Mouse (Mus musculus): ENCODE measurements around the gene Lhfp. TPM values are rescaled to one million over a fixed set of nuclear protein-coding genes. Genes with fewer than 3 reads are reported as not detected.

The Lhfp gene
- polyA plus RNA-seq, 1 experiment from 2014 or later: 4.5 TPM

GRCm38 (mm10) chr3:53204348-53204984, 163.1 kb downstream of the Lhfp start:
- WGBS (ENCODE audit: insufficient replicate concordance): 62% methylated on average over 7 of the region's 7 CpGs
- H3K36me3 ChIP-seq: no peaks in the 10 kb centered on the region
- no peak overlapping the region for H3K4me2 ChIP-seq
- H3K9me3 ChIP-seq (replicated peaks): no peaks in the 10 kb centered on the region
- no peak overlapping the region for H3K4me3 ChIP-seq (replicated peaks)
- ATAC-seq (ENCODE audit: low read depth) (no peak), DNase-seq (no peak)
- H3K4me1 ChIP-seq (replicated peaks): no peaks in the 10 kb centered on the region
- no peaks in the 10 kb centered on the region for H3K27me3 ChIP-seq
- no peak overlapping the region for H3K27ac ChIP-seq
- H3K9ac ChIP-seq: no peak overlapping the region

DNA sequence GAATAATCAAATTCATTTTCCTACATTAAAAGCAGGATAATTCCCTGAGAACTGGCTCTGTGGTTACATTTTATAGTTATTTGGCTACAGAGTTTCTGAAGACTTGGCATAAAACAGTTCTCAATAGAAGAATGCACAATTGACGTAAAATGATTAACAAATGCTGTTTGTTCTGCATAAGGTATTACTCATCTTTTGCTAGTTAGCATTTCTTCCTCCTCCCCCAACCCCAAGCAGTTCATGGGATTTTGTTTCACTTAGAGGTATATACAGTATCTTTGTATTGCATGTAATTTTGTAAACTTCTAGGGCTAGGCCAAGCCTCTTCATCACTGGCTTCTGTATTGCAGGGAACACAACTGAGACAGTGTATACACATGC, 163.6 kb downstream of the Lhfp start:
- DNase-seq (no peak), ATAC-seq (ENCODE audit: low read depth) (no peak)
- H3K36me3 ChIP-seq: no peaks in the 10 kb centered on the region
- H3K27me3 ChIP-seq: no peaks in the 10 kb centered on the region
- no peaks in the 10 kb centered on the region for H3K9me3 ChIP-seq (replicated peaks)
- no peak overlapping the region for H3K27ac ChIP-seq
- no peak overlapping the region for H3K9ac ChIP-seq
- no peak overlapping the region for H3K4me2 ChIP-seq
- H3K4me1 ChIP-seq (replicated peaks): no peaks in the 10 kb centered on the region
- WGBS (ENCODE audit: insufficient replicate concordance): 72% methylated on average over 1 of the region's 1 CpGs
- H3K4me3 ChIP-seq (replicated peaks): no peak overlapping the region

DNA sequence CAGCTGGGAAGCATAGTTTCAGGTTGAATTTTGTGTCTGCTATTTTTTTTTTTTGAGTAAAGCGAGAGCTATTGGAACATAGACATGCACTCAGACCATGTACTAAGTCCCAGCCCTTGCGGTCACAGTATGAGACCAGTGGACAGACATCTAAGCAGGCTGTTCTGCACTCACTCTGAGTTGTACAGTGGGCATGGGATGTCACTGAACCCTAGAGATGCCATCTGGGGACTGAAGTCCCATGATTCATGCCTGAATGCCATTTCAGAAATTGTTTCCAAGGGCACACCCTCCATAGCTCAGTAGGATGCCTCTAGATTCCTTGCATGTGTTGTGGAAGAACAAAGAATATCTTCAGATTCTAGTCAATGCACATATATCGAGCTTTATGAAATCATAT, 164.4 kb downstream of the Lhfp start:
- Histone ChIP-seq H3K4me2 (no peak overlapping the region), H3K9ac (no peak overlapping the region), H3K27ac (no peak overlapping the region), H3K9me3 (replicated peaks) (no peaks in the 10 kb centered on the region), H3K36me3 (no peaks in the 10 kb centered on the region), H3K27me3 (no peaks in the 10 kb centered on the region), H3K4me1 (replicated peaks) (no peaks in the 10 kb centered on the region), H3K4me3 (replicated peaks) (no peak overlapping the region)
- DNase-seq: no peak
- WGBS (ENCODE audit: insufficient replicate concordance): 74% methylated on average over 3 of the region's 3 CpGs
- ATAC-seq (ENCODE audit: low read depth): no peak

- WGBS (ENCODE audit: insufficient replicate concordance): 36% methylated on average over 11 of the region's 11 CpGs
- Histone ChIP-seq H3K4me2 (no peak overlapping the region), H3K4me1 (replicated peaks) (no peaks in the 10 kb centered on the region)
These were observed 165.3 kb downstream of the Lhfp start for GRCm38 (mm10) chr3:53206509-53207224.

DNA sequence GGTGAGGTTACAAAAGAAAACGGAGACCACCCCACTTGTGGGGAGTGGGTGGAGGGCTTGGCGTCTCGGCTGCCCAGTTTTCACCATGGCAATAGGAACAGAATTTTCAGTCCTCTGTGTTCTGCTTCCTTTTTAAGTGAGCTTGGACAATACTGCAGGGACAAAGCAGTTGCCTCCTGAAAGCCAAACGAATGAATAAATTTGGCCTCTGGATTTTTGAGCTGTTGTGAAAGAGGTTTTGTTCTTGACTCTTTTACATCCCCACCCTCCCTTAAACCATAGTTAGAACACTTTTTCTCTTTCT, 165.8 kb downstream of the Lhfp start:
- H3K27me3 ChIP-seq: no peaks in the 10 kb centered on the region
- no peaks in the 10 kb centered on the region for H3K9me3 ChIP-seq (replicated peaks)
- DNase-seq: no peak

More at GRCm38 (mm10) chr3:53206509-53207224, 165.3 kb downstream of the Lhfp start:
- Histone ChIP-seq H3K27ac (no peak overlapping the region), H3K36me3 (no peaks in the 10 kb centered on the region), H3K4me3 (replicated peaks) (no peak overlapping the region), H3K9ac (no peak overlapping the region), H3K27me3 (no peaks in the 10 kb centered on the region), H3K9me3 (replicated peaks) (no peaks in the 10 kb centered on the region)
- no peak for DNase-seq
- no peak for ATAC-seq (ENCODE audit: low read depth)

DNA sequence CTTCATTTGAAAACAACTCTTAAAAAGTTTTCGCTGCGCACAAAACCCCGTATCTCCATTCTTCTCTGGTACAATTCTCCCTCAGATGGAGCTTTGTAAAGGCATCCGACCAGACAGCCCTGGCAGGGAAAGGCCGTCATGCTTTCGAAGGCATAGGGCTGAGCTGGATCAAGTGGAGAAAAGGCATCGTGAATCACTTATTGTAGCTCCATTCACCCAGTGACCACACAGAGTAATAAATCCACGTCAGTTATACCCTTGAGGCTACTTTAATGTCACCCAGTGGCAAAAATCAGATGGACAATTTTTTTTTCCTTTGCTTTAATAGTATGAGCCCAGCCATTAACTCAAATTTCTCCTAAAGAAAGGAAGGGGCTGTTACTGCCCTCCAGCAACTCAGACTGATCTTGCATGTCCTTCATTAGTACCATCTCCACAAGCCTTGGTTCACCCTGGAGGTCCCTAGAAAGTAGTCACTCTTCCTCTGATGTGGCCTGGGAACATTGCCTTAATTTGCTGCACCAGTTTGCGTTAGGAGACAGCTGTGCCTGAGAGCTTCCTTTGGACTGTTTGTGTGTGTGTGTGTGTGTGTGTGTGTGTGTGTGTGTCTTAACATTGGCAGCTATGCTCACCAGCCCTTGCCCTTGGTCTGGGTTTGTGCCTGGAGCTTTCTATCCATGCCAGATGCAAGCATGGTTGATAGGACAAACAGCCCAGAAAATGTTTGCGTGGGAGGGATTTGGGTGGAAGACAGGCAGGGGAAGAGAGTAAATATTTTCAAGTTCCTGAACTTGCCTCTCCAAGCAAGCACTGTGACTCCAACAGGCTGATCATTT, 169.6 kb downstream of the Lhfp start:
- H3K4me2 ChIP-seq: no peak overlapping the region
- no peaks in the 10 kb centered on the region for H3K27me3 ChIP-seq
- H3K4me3 ChIP-seq (replicated peaks): no peak overlapping the region
- 67% methylated on average over 10 of the region's 10 CpGs for WGBS (ENCODE audit: insufficient replicate concordance)
- H3K4me1 ChIP-seq (replicated peaks): no peaks in the 10 kb centered on the region
- no peak overlapping the region for H3K27ac ChIP-seq
- DNase-seq (no peak), ATAC-seq (ENCODE audit: low read depth) (no peak)
- no peaks in the 10 kb centered on the region for H3K9me3 ChIP-seq (replicated peaks)
- no peak overlapping the region for H3K9ac ChIP-seq
- no peaks in the 10 kb centered on the region for H3K36me3 ChIP-seq

More for the DNA sequence above, 165.8 kb downstream of the Lhfp start:
- Histone ChIP-seq H3K27ac (no peak overlapping the region), H3K4me3 (replicated peaks) (no peak overlapping the region), H3K36me3 (no peaks in the 10 kb centered on the region), H3K4me1 (replicated peaks) (no peaks in the 10 kb centered on the region), H3K9ac (no peak overlapping the region), H3K4me2 (no peak overlapping the region)
- WGBS (ENCODE audit: insufficient replicate concordance): 52% methylated on average over 4 of the region's 4 CpGs
- ATAC-seq (ENCODE audit: low read depth): no peak

DNA sequence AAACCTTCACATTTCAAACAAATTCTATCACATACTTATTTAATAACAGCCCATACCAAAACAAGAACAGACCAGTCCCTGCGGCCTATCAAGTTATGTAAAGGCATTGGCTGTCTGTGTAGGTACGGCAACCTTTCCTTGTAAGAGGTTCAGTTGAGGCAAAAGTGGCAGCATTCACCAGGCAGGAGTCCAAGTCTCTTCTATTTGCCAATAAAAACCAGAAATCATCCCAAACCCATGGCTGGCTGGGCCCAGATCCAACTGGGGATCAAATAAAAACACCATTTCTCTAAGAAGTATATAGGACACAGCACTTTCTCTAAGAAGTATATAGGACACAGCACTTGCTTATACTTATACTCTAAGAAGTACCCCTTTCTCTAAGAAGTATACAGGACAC, 171.3 kb downstream of the Lhfp start:
- Histone ChIP-seq H3K9me3 (replicated peaks) (no peaks in the 10 kb centered on the region), H3K27me3 (no peaks in the 10 kb centered on the region), H3K36me3 (no peaks in the 10 kb centered on the region), H3K4me2 (no peak overlapping the region), H3K27ac (no peak overlapping the region), H3K9ac (no peak overlapping the region), H3K4me3 (replicated peaks) (no peak overlapping the region), H3K4me1 (replicated peaks) (no peaks in the 10 kb centered on the region)
- ATAC-seq (ENCODE audit: low read depth) (no peak), DNase-seq (no peak)
- 77% methylated on average over 2 of the region's 2 CpGs for WGBS (ENCODE audit: insufficient replicate concordance)

- H3K27ac ChIP-seq: no peak overlapping the region
- H3K36me3 ChIP-seq: no peaks in the 10 kb centered on the region
- 79% methylated on average over 3 of the region's 3 CpGs for WGBS (ENCODE audit: insufficient replicate concordance)
- ATAC-seq (ENCODE audit: low read depth): no peak
- H3K4me3 ChIP-seq (replicated peaks): no peak overlapping the region
- H3K27me3 ChIP-seq: no peaks in the 10 kb centered on the region
- no peak overlapping the region for H3K4me2 ChIP-seq
- no peaks in the 10 kb centered on the region for H3K9me3 ChIP-seq (replicated peaks)
- DNase-seq: no peak
- H3K4me1 ChIP-seq (replicated peaks): no peaks in the 10 kb centered on the region
- H3K9ac ChIP-seq: no peak overlapping the region
These were observed 172.0 kb downstream of the Lhfp start for GRCm38 (mm10) chr3:53213346-53213745.

DNA sequence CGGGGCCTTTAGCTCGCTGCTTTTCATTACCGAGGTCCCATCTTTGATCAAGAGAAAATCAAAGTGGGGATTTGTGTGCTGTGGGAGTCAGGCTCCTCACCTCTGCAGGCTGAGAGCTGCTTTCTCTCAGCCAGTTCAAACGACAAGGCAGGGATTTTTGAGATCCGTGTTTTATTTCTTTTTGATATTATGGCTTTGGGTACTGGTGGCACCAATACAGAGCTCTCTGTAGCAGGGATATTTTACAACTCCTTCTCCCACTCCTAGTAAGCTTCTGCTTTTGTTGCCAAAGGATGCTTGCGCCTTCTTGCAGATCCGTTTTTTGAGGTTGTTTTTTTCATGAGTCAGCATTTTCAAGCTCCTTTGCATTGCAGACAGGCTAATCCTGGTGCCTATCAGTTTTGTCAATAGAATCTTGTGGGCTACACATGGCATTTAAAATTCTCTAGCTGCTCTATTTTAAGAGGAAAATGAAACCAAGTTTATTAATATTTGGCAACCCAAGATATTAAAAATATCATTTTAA, 172.5 kb downstream of the Lhfp start:
- no peak overlapping the region for H3K9ac ChIP-seq
- ATAC-seq (ENCODE audit: low read depth) (no peak), DNase-seq (no peak)
- H3K4me2 ChIP-seq: no peak overlapping the region
- WGBS (ENCODE audit: insufficient replicate concordance): 46% methylated on average over 7 of the region's 7 CpGs
- H3K4me3 ChIP-seq (replicated peaks): no peak overlapping the region
- no peak overlapping the region for H3K27ac ChIP-seq
- H3K4me1 ChIP-seq (replicated peaks): no peaks in the 10 kb centered on the region
- H3K36me3 ChIP-seq: no peaks in the 10 kb centered on the region
- no peaks in the 10 kb centered on the region for H3K27me3 ChIP-seq
- no peaks in the 10 kb centered on the region for H3K9me3 ChIP-seq (replicated peaks)

DNA sequence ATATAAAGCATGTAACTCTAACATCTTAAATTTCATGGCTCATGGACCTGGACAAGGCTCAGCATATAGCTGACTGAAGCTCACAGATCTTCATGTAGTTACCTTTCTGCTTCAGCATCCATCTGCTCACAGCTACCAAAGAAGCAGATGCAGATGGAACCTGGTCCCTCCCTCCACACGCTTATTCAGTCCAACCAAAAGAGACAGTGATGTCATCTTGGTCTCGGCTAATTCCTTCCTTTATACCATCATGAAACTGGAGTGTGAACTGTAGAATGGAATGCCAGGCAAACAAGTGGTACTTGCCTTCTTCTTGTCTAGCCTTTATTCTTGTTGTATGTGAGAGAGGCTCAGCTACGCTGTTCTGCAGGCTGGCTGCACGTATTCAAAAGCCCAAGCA, 173.1 kb downstream of the Lhfp start:
- Histone ChIP-seq H3K9me3 (replicated peaks) (no peaks in the 10 kb centered on the region), H3K4me3 (replicated peaks) (no peak overlapping the region), H3K4me2 (no peak overlapping the region), H3K27me3 (no peaks in the 10 kb centered on the region), H3K9ac (no peak overlapping the region), H3K4me1 (replicated peaks) (no peaks in the 10 kb centered on the region), H3K27ac (no peak overlapping the region), H3K36me3 (no peaks in the 10 kb centered on the region)
- no peak for ATAC-seq (ENCODE audit: low read depth)
- 59% methylated on average over 4 of the region's 4 CpGs for WGBS (ENCODE audit: insufficient replicate concordance)
- DNase-seq: no peak

DNA sequence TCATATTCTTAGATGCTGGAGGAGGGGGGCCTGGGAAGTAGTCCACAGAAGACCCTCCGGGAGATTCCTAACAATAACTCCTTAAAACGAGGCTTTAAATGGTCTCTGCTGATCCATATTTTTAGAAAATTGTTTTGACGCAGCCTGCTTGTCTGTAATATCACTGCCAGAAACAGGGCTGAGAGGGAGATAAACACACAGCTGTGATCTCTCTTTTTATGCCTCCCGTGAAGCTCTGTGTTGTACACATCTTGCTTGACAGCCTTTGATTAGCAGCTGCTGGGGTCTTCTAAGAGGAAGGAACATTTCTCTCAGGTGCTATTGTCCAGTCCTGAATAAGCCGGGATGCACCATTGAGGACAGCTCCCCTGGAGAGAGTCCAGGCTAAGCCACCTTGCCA, 176.4 kb downstream of the Lhfp start:
- no peaks in the 10 kb centered on the region for H3K27me3 ChIP-seq
- no peak overlapping the region for H3K9ac ChIP-seq
- H3K4me1 ChIP-seq (replicated peaks): no peaks in the 10 kb centered on the region
- no peak overlapping the region for H3K4me2 ChIP-seq
- no peak overlapping the region for H3K27ac ChIP-seq
- no peaks in the 10 kb centered on the region for H3K9me3 ChIP-seq (replicated peaks)
- ATAC-seq (ENCODE audit: low read depth): no peak
- no peak overlapping the region for H3K4me3 ChIP-seq (replicated peaks)
- H3K36me3 ChIP-seq: no peaks in the 10 kb centered on the region
- WGBS (ENCODE audit: insufficient replicate concordance): 57% methylated on average over 5 of the region's 5 CpGs
- DNase-seq: no peak
